Comparison of ENCODE assay signal across 8 mouse cellular contexts in the genomic region with DNA sequence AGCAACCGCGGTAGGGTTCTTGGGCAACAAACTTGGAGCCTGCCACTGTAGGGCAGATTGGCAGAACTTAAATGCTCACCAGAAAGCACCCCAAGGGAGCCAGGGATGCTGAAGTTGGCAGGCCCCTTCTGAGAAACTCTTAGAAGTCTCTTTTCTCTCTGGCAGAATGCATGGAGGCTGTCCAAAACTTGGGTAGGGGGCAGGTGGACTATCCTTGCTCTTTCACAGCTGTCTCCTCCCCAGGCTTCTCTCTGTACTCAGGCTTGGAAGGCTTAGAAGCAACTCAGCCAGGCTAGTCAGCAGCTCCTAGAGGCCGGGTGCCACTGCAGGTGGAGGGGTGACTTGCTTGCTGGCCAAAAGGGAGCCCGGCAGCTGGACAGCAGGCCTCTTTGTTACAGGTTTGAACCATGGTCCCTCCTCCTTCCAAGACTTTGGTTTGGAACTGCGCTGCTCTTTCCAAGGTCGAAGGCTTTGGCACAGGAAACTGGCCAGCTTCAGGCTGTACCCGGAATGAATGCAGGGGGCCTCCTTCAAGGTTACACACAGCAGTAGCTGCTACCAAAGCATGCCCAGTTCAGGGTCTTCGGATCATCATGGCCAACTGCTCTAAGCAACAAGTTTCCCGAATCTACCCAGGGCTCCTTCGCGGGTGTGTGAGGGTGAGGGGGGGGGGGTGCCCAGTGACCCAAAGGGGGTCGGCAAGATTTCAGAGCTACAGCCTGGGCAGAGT. TPM values are rescaled to one million over a fixed set of nuclear protein-coding genes. Genes with fewer than 3 reads are reported as not detected.
A peak's percentile ranks its signal among the peaks of the same experiment; 100 is the strongest.
DNase-seq lines count a peak whose midpoint lies in the region; ATAC-seq and TF ChIP-seq lines count a peak whose summit lies in the region.

A gene (plus strand): TSS at position 680 of the 730 bp plus-strand sequence.

- peak within 1 kb of the TSS; percentile 54 for H3K4me3 ChIP-seq in lung, embryonic 14.5 days (ENCODE audit: low read depth, low read length)
- peak within 1 kb of the TSS; percentile 49 for H3K4me3 ChIP-seq in intestine, postnatal 0 days (ENCODE audit: low read depth, low read length)
- peak within 1 kb of the TSS; percentile 55 for H3K4me3 ChIP-seq in liver, embryonic 12.5 days

- H3K9ac ChIP-seq in lung, embryonic 14.5 days, result peak within 1 kb of the TSS; percentile 57
- H3K9ac ChIP-seq in intestine, postnatal 0 days (ENCODE audit: low read depth, low read length), result peak within 1 kb of the TSS; percentile 60
- H3K9ac ChIP-seq in liver, embryonic 12.5 days, result peak within 1 kb of the TSS; percentile 51

- ATAC-seq in lung, embryonic 14.5 days (ENCODE audit: insufficient read depth), result peak; percentile 30; the same call in 1 of the 2 replicates
- ATAC-seq in intestine, postnatal 0 days, result no peak
- no peak for ATAC-seq in liver, embryonic 12.5 days

- 15% methylated on average over 12 of the region's 12 CpGs for WGBS in lung, embryonic 14.5 days
- WGBS in intestine, postnatal 0 days, result 18% methylated on average over 12 of the region's 12 CpGs
- 14% methylated on average over 12 of the region's 12 CpGs for WGBS in liver, embryonic 12.5 days (ENCODE audit: insufficient replicate concordance)

- DNase-seq in lung, embryonic 14.5 days, result peak; percentile 55
- DNase-seq in lung, postnatal 4 days, result no peak
- DNase-seq in adrenal gland, postnatal 36 days, result peak; percentile 48 to 72
- DNase-seq in heart, adult 18-20 months, result peak; percentile 55 to 66
- peak; percentile 21 for DNase-seq in ovary, postnatal 10 days (ENCODE audit: low spot score)
- DNase-seq in urinary bladder, postnatal 25 days (ENCODE audit: low spot score), result no peak

- no peak for TF ChIP-seq CTCF in lung, embryonic 14.5 days (IDR thresholded peaks at IDR 0.05; ENCODE audit: low read depth)
- TF ChIP-seq CTCF in intestine, postnatal 0 days (IDR thresholded peaks at IDR 0.05; ENCODE audit: low read depth), result no peak

- H3K9me3 ChIP-seq in lung, embryonic 14.5 days (ENCODE audit: low read depth, low read length), result no peaks in the 10 kb centered on the region
- H3K9me3 ChIP-seq in intestine, postnatal 0 days (ENCODE audit: control insufficient read depth), result no peaks in the 10 kb centered on the region
- no peaks in the 10 kb centered on the region for H3K9me3 ChIP-seq in liver, embryonic 12.5 days (replicated peaks)

- H3K36me3 ChIP-seq in lung, embryonic 14.5 days (ENCODE audit: insufficient read depth), result no peaks in the 10 kb centered on the region
- no peaks in the 10 kb centered on the region; the same call in 1 of the 2 replicates for H3K36me3 ChIP-seq in intestine, postnatal 0 days (ENCODE audit: control insufficient read depth, insufficient read depth)
- H3K36me3 ChIP-seq in liver, embryonic 12.5 days, result no peaks in the 10 kb centered on the region

- H3K27ac ChIP-seq in lung, embryonic 14.5 days (ENCODE audit: low read depth), result no peak within 1 kb of the TSS
- peak within 1 kb of the TSS; percentile 88 for H3K27ac ChIP-seq in intestine, postnatal 0 days (ENCODE audit: low read depth, low read length)
- H3K27ac ChIP-seq in liver, embryonic 12.5 days, result no peak within 1 kb of the TSS; the same call in 1 of the 2 replicates

- peaks cover 12% of the 10 kb centered on the region; the same call in 1 of the 2 replicates for H3K27me3 ChIP-seq in lung, embryonic 14.5 days (ENCODE audit: insufficient read depth, low read length)
- H3K27me3 ChIP-seq in intestine, postnatal 0 days (replicated peaks; ENCODE audit: control insufficient read depth, insufficient read depth, low read length), result no peaks in the 10 kb centered on the region
- peaks cover 61% of the 10 kb centered on the region for H3K27me3 ChIP-seq in liver, embryonic 12.5 days (replicated peaks)

- no peaks in the 10 kb centered on the region for H3K4me1 ChIP-seq in lung, embryonic 14.5 days (ENCODE audit: insufficient read depth)
- peaks cover 12% of the 10 kb centered on the region for H3K4me1 ChIP-seq in intestine, postnatal 0 days (replicated peaks; ENCODE audit: control insufficient read depth, insufficient read depth, low read length)
- peaks cover 14% of the 10 kb centered on the region; the same call in 1 of the 2 replicates for H3K4me1 ChIP-seq in liver, embryonic 12.5 days

- H3K4me2 ChIP-seq in lung, embryonic 14.5 days, result peak within 1 kb of the TSS; percentile 87
- H3K4me2 ChIP-seq in intestine, postnatal 0 days (replicated peaks; ENCODE audit: low read depth), result peak within 1 kb of the TSS; percentile 75
- H3K4me2 ChIP-seq in liver, embryonic 12.5 days, result peak within 1 kb of the TSS; percentile 63

RNA-seq across cellular contexts. Expression of the gene that starts here (rescaled TPM):
- polyA plus RNA-seq in lung, embryonic 14.5 days (2014; fragmentation: Nextera tagmentation; extraction: Ambion mirVana), result 4.5 and 5.1 TPM in 2 replicates
- total RNA-seq in adrenal gland, postnatal 36 days (2021), result 10 to 100 TPM; 12.4 to 16.0 TPM
- 10 to 100 TPM; 13.2 to 14.8 TPM for total RNA-seq in heart, adult 18-20 months (2021)
- 7.6 and 8.3 TPM in 2 replicates for polyA plus RNA-seq in intestine, postnatal 0 days (2015; fragmentation: Nextera tagmentation; extraction: Ambion mirVana)
- 2.4 and 3.2 TPM in 2 replicates for polyA plus RNA-seq in liver, embryonic 12.5 days (2016; fragmentation: Nextera tagmentation; extraction: Ambion mirVana)

Comparison
In these comparisons a context has a peak if more than half of its experiments do, and no peak if none do; other contexts are left out.
1. DNase-seq: peak in lung, embryonic 14.5 days (single experiment), adrenal gland, postnatal 36 days (2 of 2), heart, adult 18-20 months (2 of 2) and ovary, postnatal 10 days (single experiment); none in lung, postnatal 4 days (0 of 2) and urinary bladder, postnatal 25 days (single experiment).
2. Peak in every context shown above with its lines, with median percentiles within 50 percentile points of each other: H3K4me2 ChIP-seq, H3K4me3 ChIP-seq and H3K9ac ChIP-seq.